Mouse (Mus musculus) macrophage (primary cell): ENCODE measurements around the gene Rxfp2. TPM values are rescaled to one million over a fixed set of nuclear protein-coding genes. Genes with fewer than 3 reads are reported as not detected.

Experiments used
- H3K27ac ChIP-seq: fragments of 350-480 bp; formaldehyde crosslinking; 2 replicates; pipeline ENCODE4 v1.9.0; 2021
- H3K36me3 ChIP-seq: fragments of 350-480 bp; formaldehyde crosslinking; 2 replicates; pipeline ENCODE4 v1.9.0; 2021; ENCODE audit errors: inconsistent target
- H3K4me3 ChIP-seq: fragments of 350-480 bp; formaldehyde crosslinking; 2 replicates; pipeline ENCODE4 v1.9.0; 2021; ENCODE audit errors: inconsistent target
- H3K79me2 ChIP-seq: fragments of 350-480 bp; formaldehyde crosslinking; 2 replicates; pipeline ENCODE4 v1.9.0; 2021; ENCODE audit errors: inconsistent target
- WGBS: methylation state at CpG from one replicate; pipeline ENCODE4 v1.1.7; 2026; ENCODE audit warnings: inconsistent platforms; ENCODE audit not compliant: missing documents; 5-methylcytosine and 5-hydroxymethylcytosine counted together
- polyA plus RNA-seq: library from polyadenylated mRNA; stranded (reverse); fragments of 250-400 nt; gene quantifications from 3 replicates; pipeline ENCODE4 v1.2.4, GENCODE M21; 2018; ENCODE audit warnings: inconsistent platforms

The Rxfp2 gene
- polyA plus RNA-seq, 1 experiment from 2014 or later, result not detected

GRCm38 (mm10) chr5:150114007-150114406 is 95.5 kb downstream of the Rxfp2 start:
- Histone ChIP-seq H3K27ac (no peak overlapping the region), H3K36me3 (no peaks in the 10 kb centered on the region), H3K79me2 (no peaks in the 10 kb centered on the region; the same call in 1 of the 2 replicates), H3K4me3 (no peak overlapping the region)
- 76% methylated on average over 7 of the region's 7 CpGs for WGBS

DNA sequence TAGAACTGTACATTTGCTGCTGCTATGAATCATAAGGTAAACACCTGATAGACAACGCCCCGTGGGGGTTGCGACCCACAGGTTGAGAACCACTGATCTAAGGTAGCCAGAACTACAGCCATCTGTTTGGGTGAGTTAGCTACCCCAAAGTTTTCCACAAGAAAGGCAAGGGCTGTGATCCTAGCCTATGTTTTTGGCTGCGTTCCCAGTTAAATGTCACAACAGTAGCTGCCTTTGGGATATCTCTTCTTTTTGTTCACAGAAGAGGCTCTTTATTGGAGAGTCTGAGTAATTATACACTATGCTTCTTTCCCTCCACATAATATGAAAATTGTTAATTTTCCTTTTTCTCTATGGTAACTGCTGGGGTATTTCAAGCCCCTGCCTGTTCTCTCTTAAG is 96.3 kb downstream of the Rxfp2 start:
- Histone ChIP-seq H3K36me3 (no peaks in the 10 kb centered on the region), H3K4me3 (no peak overlapping the region), H3K79me2 (peaks cover 6% of the 10 kb centered on the region; the same call in 1 of the 2 replicates), H3K27ac (no peak overlapping the region)
- 96% methylated on average over 4 of the region's 4 CpGs for WGBS

DNA sequence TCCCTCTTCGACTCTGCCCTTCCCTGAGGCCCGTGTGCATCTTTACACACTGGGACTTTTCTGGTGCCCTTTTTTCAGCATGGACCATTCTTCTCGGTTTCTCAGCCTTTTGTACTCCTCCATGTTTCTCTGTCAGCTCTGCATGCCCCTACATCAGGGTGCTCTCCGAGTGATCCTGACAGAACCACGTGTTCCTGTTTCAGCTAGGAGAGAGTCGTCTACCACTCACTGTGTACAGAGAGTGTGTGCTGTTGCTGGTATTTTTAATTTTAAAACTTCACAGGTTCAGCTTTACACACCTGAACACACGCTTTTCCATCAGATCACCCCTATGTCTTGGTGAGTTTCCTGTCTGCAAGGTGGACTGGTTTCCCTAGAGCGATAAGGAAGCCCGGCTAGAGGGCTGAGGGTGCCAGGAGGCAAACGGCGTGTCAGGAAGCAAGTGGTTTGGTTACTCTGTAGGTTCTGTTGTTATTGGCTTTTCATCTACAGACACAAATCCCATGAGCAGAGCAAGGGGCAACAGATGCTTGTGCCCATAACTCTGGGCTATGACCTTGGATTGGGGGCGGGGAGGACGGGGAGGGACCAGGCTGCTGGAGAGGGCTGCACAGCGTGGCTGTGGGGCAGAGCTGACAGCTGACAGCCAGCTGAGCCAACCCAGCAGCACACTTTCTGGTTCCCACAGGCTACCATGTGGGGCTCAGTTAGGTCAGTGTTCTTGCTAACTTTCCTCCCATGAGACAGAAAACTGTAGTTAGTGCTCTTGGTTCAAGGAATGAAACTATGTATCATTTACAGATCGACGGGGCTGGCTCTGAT is 97.0 kb downstream of the Rxfp2 start:
- H3K36me3 ChIP-seq, result no peaks in the 10 kb centered on the region
- WGBS, result 24% methylated on average over 16 of the region's 16 CpGs
- peak overlapping the region; percentile 35 for H3K27ac ChIP-seq
- H3K79me2 ChIP-seq, result peaks cover 13% of the 10 kb centered on the region; the same call in 1 of the 2 replicates
- peak overlapping the region; percentile 8 for H3K4me3 ChIP-seq

- Histone ChIP-seq H3K4me3 (peak overlapping the region; percentile 8), H3K79me2 (peaks cover 20% of the 10 kb centered on the region; the same call in 1 of the 2 replicates), H3K36me3 (no peaks in the 10 kb centered on the region), H3K27ac (peak overlapping the region; percentile 35)
- 3% methylated on average over 9 of the region's 9 CpGs for WGBS
Measured at GRCm38 (mm10) chr5:150116216-150116905, 97.9 kb downstream of the Rxfp2 start.

DNA sequence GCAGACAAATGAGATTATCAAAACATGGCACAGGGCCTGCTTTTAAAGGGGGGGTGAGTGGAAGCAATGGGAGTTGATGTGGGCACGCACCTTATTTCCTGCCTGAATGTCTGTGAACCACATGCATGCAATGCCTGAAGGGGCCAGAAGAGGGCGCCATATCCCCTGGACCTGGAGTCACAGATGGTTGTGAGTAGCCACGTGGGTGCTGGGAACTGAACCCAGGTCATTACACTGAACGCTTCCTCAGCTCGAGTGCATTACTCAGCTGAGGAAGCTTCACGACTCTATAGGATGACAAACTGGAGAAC is 98.4 kb downstream of the Rxfp2 start:
- H3K27ac ChIP-seq, result peak overlapping the region; percentile 35
- no peak overlapping the region for H3K4me3 ChIP-seq
- WGBS, result 82% methylated on average over 6 of the region's 6 CpGs
- no peaks in the 10 kb centered on the region for H3K36me3 ChIP-seq
- H3K79me2 ChIP-seq, result peaks cover 25% of the 10 kb centered on the region; the same call in 1 of the 2 replicates

DNA sequence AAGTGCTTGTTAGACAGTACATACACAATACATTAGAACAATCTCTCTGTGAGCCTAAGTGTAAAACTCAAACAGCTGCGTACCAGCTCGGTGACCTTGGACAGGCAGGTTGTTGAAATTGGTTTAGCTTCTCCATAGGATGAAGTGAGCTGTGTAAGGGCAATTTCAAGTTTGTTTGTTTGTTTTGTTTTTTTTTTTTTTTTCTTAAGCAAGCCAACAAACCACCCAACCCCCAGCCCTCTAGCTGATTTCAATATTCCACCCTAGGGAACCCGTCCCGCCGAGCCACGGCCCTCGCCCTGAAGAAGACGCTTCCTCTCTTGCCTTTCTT is 99.6 kb downstream of the Rxfp2 start:
- WGBS, result 0% methylated on average over 6 of the region's 8 CpGs
- no peak overlapping the region for H3K4me3 ChIP-seq
- H3K36me3 ChIP-seq, result no peaks in the 10 kb centered on the region
- H3K27ac ChIP-seq, result peak overlapping the region; percentile 54
- H3K79me2 ChIP-seq, result peaks cover 36% of the 10 kb centered on the region

GRCm38 (mm10) chr5:150118455-150119241 is 100.2 kb downstream of the Rxfp2 start, which contains the start of gene Fry:
Gene Fry, plus strand, starts transcription at chr5:150118645.
- Histone ChIP-seq H3K4me3 (peak within 1 kb of the TSS; percentile 70), H3K27ac (peak within 1 kb of the TSS; percentile 57), H3K79me2 (peaks cover 42% of the 10 kb centered on the region), H3K36me3 (no peaks in the 10 kb centered on the region)
- under 1% methylated on average over 68 of the region's 68 CpGs for WGBS

DNA sequence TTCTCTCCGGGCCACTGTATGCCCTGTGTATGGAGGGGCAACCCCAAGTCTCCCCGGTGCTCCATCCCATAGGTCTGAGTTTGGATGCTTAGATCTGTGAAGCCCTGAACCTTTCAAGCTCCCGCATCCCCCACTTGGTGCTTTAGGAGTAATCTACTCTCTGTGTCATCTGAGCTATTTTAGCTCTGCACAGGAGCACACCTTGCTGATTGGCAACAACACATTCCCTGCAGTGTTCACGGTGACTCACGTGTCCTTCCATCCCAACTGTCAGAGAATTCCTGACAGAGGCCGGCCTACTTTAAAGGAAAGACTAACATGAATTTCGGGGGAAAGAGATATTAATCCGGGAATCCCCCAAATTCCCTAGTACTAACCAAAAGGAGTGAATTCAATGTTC is 102.2 kb downstream of the Rxfp2 start:
- Histone ChIP-seq H3K4me3 (no peak overlapping the region), H3K36me3 (no peaks in the 10 kb centered on the region), H3K79me2 (peaks cover 53% of the 10 kb centered on the region), H3K27ac (no peak overlapping the region)
- 93% methylated on average over 8 of the region's 8 CpGs for WGBS

DNA sequence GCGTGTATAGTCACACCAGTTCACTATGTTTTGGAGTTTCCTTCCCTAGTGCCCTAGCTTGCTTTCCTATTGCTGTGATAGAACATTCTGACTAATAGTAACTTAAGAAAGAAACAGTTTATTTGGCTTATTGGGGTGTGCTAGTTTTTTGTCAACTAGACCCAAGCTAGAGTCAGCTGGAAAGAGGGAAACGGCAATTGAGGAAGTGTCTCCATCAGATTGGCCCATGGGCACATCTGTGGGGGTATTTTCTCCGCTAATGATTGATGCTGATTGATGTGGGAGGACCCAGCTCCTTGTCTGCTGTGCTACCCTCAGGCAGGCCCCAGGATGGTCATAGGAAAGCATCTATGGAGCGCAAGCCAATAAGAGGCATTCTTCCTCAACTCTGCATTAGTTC is 103.6 kb downstream of the Rxfp2 start:
- H3K4me3 ChIP-seq, result no peak overlapping the region
- no peak overlapping the region for H3K27ac ChIP-seq
- H3K79me2 ChIP-seq, result peaks cover 67% of the 10 kb centered on the region
- no peaks in the 10 kb centered on the region for H3K36me3 ChIP-seq
- WGBS, result 88% methylated on average over 4 of the region's 4 CpGs

GRCm38 (mm10) chr5:150122571-150122970 is 104.1 kb downstream of the Rxfp2 start:
- WGBS, result 96% methylated on average over 2 of the region's 2 CpGs
- Histone ChIP-seq H3K36me3 (no peaks in the 10 kb centered on the region), H3K79me2 (peaks cover 72% of the 10 kb centered on the region), H3K27ac (no peak overlapping the region), H3K4me3 (no peak overlapping the region)

DNA sequence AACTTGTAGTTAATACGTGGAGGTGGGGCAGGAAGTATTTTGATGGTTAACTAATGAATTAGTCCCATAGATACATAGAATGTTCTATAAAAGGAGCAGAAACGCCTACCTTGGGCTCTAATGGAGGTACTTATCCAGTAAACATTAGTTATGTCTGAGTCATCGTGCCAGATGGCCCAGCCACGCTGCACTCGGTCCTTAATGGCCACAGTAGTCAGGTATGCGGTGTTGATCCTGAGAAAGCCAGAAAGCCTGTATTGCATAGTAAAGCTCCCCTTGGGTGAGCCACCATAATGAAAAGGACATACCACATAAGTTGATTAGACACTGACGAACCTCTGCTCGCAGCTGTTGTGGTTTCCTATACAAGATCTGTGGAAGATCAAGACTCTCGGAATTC is 107.4 kb downstream of the Rxfp2 start:
- H3K4me3 ChIP-seq, result no peak overlapping the region
- 94% methylated on average over 9 of the region's 9 CpGs for WGBS

GRCm38 (mm10) chr5:150128432-150128831 is 110.0 kb downstream of the Rxfp2 start:
- Histone ChIP-seq H3K79me2 (peaks cover 50% of the 10 kb centered on the region; the same call in 1 of the 2 replicates), H3K36me3 (no peaks in the 10 kb centered on the region), H3K27ac (no peak overlapping the region), H3K4me3 (no peak overlapping the region)
- WGBS, result 95% methylated on average over 8 of the region's 8 CpGs

More for the DNA sequence above, 107.4 kb downstream of the Rxfp2 start:
- Histone ChIP-seq H3K36me3 (no peaks in the 10 kb centered on the region), H3K27ac (no peak overlapping the region), H3K79me2 (peaks cover 72% of the 10 kb centered on the region)

DNA sequence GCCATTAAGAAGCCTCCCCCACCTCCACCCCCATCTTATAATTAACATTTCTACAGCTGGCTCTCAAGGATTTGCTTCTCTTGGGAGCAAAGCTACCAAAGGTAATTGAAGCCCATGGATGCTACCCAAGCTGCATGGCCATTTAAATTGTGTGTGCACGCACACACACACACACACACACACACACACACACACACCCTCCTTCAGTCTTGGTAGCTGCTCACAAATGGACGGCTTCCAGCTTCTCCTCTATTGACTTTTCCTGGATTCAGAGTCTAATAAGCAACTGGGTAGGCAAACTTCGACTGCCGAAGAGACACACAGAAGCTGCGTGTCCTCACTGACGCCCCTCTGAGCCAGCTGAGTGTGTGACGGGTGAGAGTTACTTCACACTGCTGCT is 111.7 kb downstream of the Rxfp2 start:
- H3K36me3 ChIP-seq, result no peaks in the 10 kb centered on the region
- H3K4me3 ChIP-seq, result no peak overlapping the region
- no peak overlapping the region for H3K27ac ChIP-seq
- WGBS, result 96% methylated on average over 7 of the region's 7 CpGs
- H3K79me2 ChIP-seq, result peaks cover 50% of the 10 kb centered on the region; the same call in 1 of the 2 replicates

- H3K36me3 ChIP-seq, result no peaks in the 10 kb centered on the region
- H3K79me2 ChIP-seq, result peaks cover 39% of the 10 kb centered on the region; the same call in 1 of the 2 replicates
- 96% methylated on average over 7 of the region's 7 CpGs for WGBS
- H3K27ac ChIP-seq, result no peak overlapping the region
- H3K4me3 ChIP-seq, result no peak overlapping the region
Measured at GRCm38 (mm10) chr5:150131166-150131565, 112.7 kb downstream of the Rxfp2 start.
